Mouse (Mus musculus): ENCODE results near the gene Dnajc14. TPM values are rescaled to one million over a fixed set of nuclear protein-coding genes. Genes with fewer than 3 reads are reported as not detected.

Gene Dnajc14
- polyA plus RNA-seq, 1 experiment from 2014 or later = 60.5 TPM

- Histone ChIP-seq H3K4me3 (no peak overlapping the region), H3K36me3 (peaks cover 24% of the 10 kb centered on the region), H3K27ac (no peak overlapping the region), H3K4me1 (peaks cover 25% of the 10 kb centered on the region), H3K9ac (no peak overlapping the region), H3K27me3 (no peaks in the 10 kb centered on the region), H3K9me3 (no peaks in the 10 kb centered on the region), H3K4me2 (replicated peaks) (0 out of 2 replicates have a peak overlapping the region, but pooled peaks have one; percentile 81)
- no peak for ATAC-seq (ENCODE audit: insufficient number of reproducible peaks, insufficient read depth, low FRiP score, low TSS enrichment)
- 89% methylated on average over 16 of the region's 16 CpGs for whole genome bisulfite sequencing
Observed at GRCm38 (mm10) chr10:128801981-128802495, 1.8 kb upstream of the Dnajc14 start.

DNA sequence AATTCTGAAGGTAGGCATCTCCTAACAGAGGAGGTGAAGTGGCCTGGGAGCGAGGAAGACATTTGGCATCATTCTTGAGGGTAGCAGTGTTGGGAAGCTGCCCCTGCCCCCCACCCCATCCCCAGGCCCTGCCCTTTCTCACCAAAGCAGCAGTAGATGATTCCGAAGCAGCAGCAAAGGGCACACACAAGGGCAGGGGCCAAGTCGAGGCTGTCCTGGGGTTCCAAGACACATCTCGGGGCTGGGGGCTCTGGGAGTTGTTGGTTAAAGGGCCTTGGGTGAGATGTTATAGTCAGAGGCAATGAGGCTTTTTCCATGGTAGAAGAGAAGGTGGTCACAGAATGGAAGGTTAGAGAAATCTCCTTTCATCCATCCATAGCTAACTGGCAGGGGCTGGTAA is 906 bp upstream of the Dnajc14 start:
- Histone ChIP-seq H3K27ac (no peak overlapping the region), H3K27me3 (no peaks in the 10 kb centered on the region), H3K4me2 (replicated peaks) (peak overlapping the region; percentile 81), H3K4me3 (peak overlapping the region; percentile 85), H3K4me1 (peaks cover 34% of the 10 kb centered on the region), H3K9me3 (no peaks in the 10 kb centered on the region), H3K9ac (peak overlapping the region; percentile 82), H3K36me3 (peaks cover 26% of the 10 kb centered on the region)
- 60% methylated on average over 4 of the region's 4 CpGs for WGBS
- no peak for ATAC-seq (ENCODE audit: insufficient number of reproducible peaks, insufficient read depth, low FRiP score, low TSS enrichment)

DNA sequence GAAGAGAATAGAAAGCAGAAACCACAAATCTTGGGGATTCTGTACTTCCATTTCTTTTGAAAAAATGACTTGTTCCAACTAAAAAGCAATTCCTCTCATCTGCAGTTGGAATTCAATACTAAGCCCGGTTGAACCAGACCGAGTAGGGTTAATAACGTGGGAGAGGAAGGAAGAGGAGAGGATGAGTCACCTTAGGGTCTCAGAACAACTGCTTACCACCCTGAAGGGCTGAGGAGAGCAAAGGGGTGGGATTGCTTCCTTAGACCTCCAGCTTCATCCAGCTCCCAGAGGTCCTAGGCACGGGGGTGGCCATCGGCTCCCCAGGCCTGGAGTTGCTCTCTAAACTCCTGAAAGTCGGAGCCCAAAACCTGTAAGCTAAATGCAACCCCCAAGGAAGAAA is 501 bp upstream of the Dnajc14 start:
- H3K27me3 ChIP-seq = no peaks in the 10 kb centered on the region
- H3K9ac ChIP-seq = peak overlapping the region; percentile 82
- peak overlapping the region; percentile 99 for H3K27ac ChIP-seq
- ATAC-seq (ENCODE audit: insufficient number of reproducible peaks, insufficient read depth, low FRiP score, low TSS enrichment) = no peak
- H3K36me3 ChIP-seq = peaks cover 30% of the 10 kb centered on the region
- peak overlapping the region; percentile 85 for H3K4me3 ChIP-seq
- H3K9me3 ChIP-seq = no peaks in the 10 kb centered on the region
- 13% methylated on average over 6 of the region's 6 CpGs for WGBS
- peak overlapping the region; percentile 81 for H3K4me2 ChIP-seq (replicated peaks)
- H3K4me1 ChIP-seq = peaks cover 38% of the 10 kb centered on the region

DNA sequence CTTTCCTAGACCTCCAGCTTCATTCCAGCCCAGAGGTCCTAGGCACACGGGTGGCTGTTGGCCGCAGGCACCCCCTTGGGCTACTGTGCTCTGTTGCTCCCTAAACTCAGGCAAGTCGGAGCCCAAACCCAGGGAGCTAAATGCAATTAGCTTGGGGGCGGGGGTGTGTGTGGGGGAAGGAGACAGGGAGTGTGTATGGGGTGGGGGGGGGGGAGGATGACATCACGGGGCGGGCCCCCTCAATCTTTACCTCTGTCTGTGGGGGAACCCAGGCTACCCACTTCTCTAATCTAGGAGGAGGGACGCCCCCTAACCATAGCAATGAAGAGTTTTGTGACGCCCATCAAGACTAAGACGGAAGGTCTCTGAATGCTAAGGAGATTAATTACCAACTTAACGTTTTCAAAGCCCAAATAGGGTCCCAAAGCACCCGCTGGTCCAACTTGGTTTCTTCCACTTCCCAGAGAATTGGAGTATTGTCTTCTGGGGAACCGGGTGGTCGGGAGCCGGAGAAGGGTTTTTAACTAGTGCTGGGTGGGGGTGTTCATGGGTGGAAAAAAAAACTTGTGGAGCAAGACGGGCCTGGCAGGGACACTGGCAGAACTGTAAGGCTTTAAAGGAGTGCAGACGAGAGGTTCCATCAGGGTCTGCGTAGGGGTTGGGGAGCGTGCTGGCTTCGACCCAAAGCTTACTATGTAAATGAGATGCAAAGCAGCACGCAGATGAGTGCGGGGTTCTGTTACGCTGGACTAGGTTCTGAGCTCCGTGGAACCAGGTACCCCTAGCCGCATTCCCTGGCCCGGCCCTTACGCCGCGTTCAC is 619 bp downstream of the Dnajc14 start, which contains the start of gene Tmem198b:
Gene Tmem198b (minus strand): TSS at position 100 of the 821 bp plus-strand sequence.
- peaks cover 38% of the 10 kb centered on the region for H3K36me3 ChIP-seq
- peak within 1 kb of the TSS; percentile 85 for H3K4me3 ChIP-seq
- H3K27me3 ChIP-seq = no peaks in the 10 kb centered on the region
- H3K4me2 ChIP-seq (replicated peaks) = peak within 1 kb of the TSS; percentile 81
- peaks cover 50% of the 10 kb centered on the region for H3K4me1 ChIP-seq
- peak within 1 kb of the TSS; percentile 82 for H3K9ac ChIP-seq
- peak within 1 kb of the TSS; percentile 99 for H3K27ac ChIP-seq
- under 1% methylated on average over 28 of the region's 28 CpGs for WGBS
- H3K9me3 ChIP-seq = no peaks in the 10 kb centered on the region
- peak; percentile 62 for ATAC-seq (ENCODE audit: insufficient number of reproducible peaks, insufficient read depth, low FRiP score, low TSS enrichment)

DNA sequence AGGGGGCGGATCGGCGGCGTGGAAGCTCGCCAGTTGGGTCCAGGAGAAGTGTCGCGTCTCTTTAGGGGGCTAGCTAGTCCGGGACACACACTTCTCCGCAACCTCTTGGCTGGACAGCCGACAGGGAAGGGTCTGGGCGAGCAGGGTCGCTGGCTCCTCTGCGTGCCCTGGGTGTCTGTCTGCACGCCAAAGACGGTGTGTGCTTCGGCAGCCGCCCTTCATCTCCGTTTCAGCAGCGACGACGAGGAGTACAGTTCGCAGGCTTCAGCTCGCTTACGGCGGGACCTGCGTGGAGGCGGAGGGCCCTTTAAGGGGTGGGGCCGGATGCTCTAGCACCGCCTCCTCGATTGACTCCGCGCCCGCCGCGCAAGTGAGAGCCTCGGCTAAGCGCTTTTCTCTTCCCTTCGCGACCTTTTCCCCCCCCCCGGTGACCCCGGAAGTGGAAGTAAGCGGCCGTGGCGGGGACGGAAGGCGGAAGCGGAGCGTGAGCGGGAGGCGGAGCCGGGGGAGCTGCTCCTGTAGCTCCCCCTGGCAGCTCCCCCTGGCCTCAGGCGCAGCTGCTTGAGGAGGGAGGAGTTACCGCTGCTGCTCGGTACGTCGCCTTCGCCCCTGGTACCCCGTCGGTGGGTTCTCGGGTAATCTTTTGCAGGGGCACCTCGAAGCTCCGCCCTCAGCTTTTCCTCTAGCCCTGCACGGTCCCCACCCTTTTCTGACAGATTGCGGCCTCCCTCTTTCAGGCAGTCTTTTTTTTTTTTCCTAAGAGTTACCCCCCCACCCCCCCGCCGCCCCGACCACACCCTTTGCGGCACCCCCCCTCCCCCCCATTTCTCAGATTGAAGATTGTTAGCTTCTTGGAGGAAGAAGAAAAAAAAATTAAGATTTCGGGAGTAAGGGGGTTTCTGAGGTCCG is 1.5 kb downstream of the Dnajc14 start:
- WGBS = under 1% methylated on average over 70 of the region's 70 CpGs
- Histone ChIP-seq H3K9me3 (no peaks in the 10 kb centered on the region), H3K4me3 (peak overlapping the region; percentile 85), H3K4me1 (peaks cover 51% of the 10 kb centered on the region), H3K27me3 (no peaks in the 10 kb centered on the region), H3K9ac (peak overlapping the region; percentile 82), H3K27ac (peak overlapping the region; percentile 99), H3K36me3 (peaks cover 34% of the 10 kb centered on the region), H3K4me2 (replicated peaks) (peak overlapping the region; percentile 81)
- peak; percentile 93 for ATAC-seq (ENCODE audit: insufficient number of reproducible peaks, insufficient read depth, low FRiP score, low TSS enrichment)

DNA sequence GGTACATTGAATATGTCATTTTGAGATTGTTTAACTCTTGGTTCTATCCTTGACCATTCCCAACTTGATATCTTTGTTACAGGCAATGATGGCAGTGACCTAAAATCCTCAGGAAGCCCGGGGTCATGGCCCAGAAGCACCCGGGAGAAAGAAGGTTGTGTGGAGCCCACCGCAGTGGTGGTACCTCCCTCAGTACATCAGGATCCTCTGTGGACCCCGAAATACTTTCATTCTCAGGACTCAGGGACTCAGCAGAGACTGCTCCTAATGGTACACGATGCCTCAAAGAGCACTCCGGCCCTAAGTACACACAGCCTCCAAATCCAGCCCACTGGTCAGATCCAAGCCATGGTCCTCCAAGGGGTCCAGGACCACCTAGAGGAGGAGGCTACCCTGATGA is 2.2 kb downstream of the Dnajc14 start:
- 52% methylated on average over 6 of the region's 6 CpGs for WGBS
- ATAC-seq (ENCODE audit: insufficient number of reproducible peaks, insufficient read depth, low FRiP score, low TSS enrichment) = no peak

DNA sequence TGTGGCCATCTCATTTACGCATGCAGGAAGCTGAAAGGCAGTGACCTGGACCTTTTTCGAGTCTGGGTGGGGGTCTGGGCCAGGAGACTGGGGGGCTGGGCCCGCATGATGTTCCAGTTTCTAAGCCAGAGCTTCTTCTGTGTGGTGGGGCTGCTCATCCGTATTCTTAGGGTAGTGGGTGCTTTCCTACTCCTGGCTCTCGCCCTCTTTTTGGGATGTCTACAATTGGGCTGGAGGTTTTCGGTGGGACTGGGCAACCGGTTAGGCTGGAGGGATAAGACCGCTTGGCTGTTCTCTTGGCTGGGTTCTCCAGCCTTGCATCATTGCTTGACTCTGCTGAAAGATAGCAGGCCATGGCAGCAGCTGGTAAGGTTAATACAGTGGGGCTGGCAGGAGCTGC is 3.2 kb downstream of the Dnajc14 start:
- 0 out of 2 replicates have a peak overlapping the region, but pooled peaks have one; percentile 3 for H3K9ac ChIP-seq

More for the DNA sequence above, 2.2 kb downstream of the Dnajc14 start:
- no peaks in the 10 kb centered on the region for H3K27me3 ChIP-seq
- H3K4me1 ChIP-seq = peaks cover 51% of the 10 kb centered on the region
- peak overlapping the region; percentile 81 for H3K4me2 ChIP-seq (replicated peaks)
- H3K9ac ChIP-seq = peak overlapping the region; percentile 82
- H3K27ac ChIP-seq = peak overlapping the region; percentile 14
- H3K9me3 ChIP-seq = no peaks in the 10 kb centered on the region
- H3K4me3 ChIP-seq = peak overlapping the region; percentile 85
- H3K36me3 ChIP-seq = peaks cover 28% of the 10 kb centered on the region

DNA sequence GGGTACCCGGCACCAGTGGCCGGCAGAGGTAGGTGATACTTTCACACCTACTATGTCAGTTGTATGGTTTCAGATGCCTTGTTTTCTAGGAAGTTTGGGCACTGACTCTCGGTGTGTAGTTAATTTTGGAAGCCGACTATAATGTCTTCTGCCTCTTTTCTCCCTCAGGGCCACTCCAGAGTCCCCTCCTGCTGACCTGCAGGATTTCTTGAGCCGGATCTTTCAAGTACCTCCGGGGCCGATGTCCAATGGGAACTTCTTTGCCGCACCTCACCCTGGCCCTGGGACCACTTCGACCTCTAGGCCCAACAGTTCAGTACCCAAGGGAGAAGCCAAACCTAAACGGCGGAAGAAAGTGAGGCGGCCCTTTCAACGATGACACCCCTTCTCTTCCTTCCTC is 13.2 kb downstream of the Dnajc14 start, which contains the start of gene Sarnp:
Gene Sarnp (plus strand): TSS at position 301 of the 400 bp plus-strand sequence.
- H3K9me3 ChIP-seq = no peaks in the 10 kb centered on the region
- WGBS = 91% methylated on average over 13 of the region's 13 CpGs
- H3K4me3 ChIP-seq = no peak within 1 kb of the TSS
- no peak within 1 kb of the TSS for H3K4me2 ChIP-seq (replicated peaks)
- H3K4me1 ChIP-seq = peaks cover 7% of the 10 kb centered on the region; the same call in 1 of the 2 replicates
- no peak within 1 kb of the TSS for H3K9ac ChIP-seq
- no peak within 1 kb of the TSS for H3K27ac ChIP-seq
- no peaks in the 10 kb centered on the region for H3K27me3 ChIP-seq
- ATAC-seq (ENCODE audit: insufficient number of reproducible peaks, insufficient read depth, low FRiP score, low TSS enrichment) = no peak
- peaks cover 54% of the 10 kb centered on the region for H3K36me3 ChIP-seq

More for the DNA sequence above, 3.2 kb downstream of the Dnajc14 start:
- H3K27me3 ChIP-seq = no peaks in the 10 kb centered on the region
- H3K4me3 ChIP-seq = peak overlapping the region; percentile 85
- peak overlapping the region; percentile 81 for H3K4me2 ChIP-seq (replicated peaks)
- H3K9me3 ChIP-seq = no peaks in the 10 kb centered on the region
- WGBS = 94% methylated on average over 8 of the region's 8 CpGs
- peaks cover 50% of the 10 kb centered on the region for H3K4me1 ChIP-seq
- peaks cover 24% of the 10 kb centered on the region for H3K36me3 ChIP-seq
- no peak overlapping the region for H3K27ac ChIP-seq
- no peak for ATAC-seq (ENCODE audit: insufficient number of reproducible peaks, insufficient read depth, low FRiP score, low TSS enrichment)

- Histone ChIP-seq H3K9ac (no peak overlapping the region), H3K4me3 (no peak overlapping the region), H3K27ac (no peak overlapping the region), H3K9me3 (no peaks in the 10 kb centered on the region), H3K36me3 (peaks cover 41% of the 10 kb centered on the region), H3K4me2 (replicated peaks) (no peak overlapping the region), H3K4me1 (peaks cover 14% of the 10 kb centered on the region; the same call in 1 of the 2 replicates), H3K27me3 (no peaks in the 10 kb centered on the region)
- no peak for ATAC-seq (ENCODE audit: insufficient number of reproducible peaks, insufficient read depth, low FRiP score, low TSS enrichment)
- WGBS = 86% methylated on average over 4 of the region's 4 CpGs
Observed at GRCm38 (mm10) chr10:128820217-128820616, 16.4 kb downstream of the Dnajc14 start.

- Histone ChIP-seq H3K36me3 (peaks cover 28% of the 10 kb centered on the region), H3K9ac (peak within 1 kb of the TSS; percentile 83), H3K27ac (peak within 1 kb of the TSS; percentile 65; the same call in 1 of the 2 replicates), H3K4me2 (replicated peaks) (peak within 1 kb of the TSS; percentile 81), H3K4me1 (peaks cover 14% of the 10 kb centered on the region; the same call in 1 of the 2 replicates), H3K9me3 (no peaks in the 10 kb centered on the region), H3K27me3 (no peaks in the 10 kb centered on the region), H3K4me3 (peak within 1 kb of the TSS; percentile 91)
- WGBS = under 1% methylated on average over 46 of the region's 46 CpGs
- peak; percentile 100 for ATAC-seq (ENCODE audit: insufficient number of reproducible peaks, insufficient read depth, low FRiP score, low TSS enrichment)
Observed at GRCm38 (mm10) chr10:128821358-128822056, 17.6 kb downstream of the Dnajc14 start, which contains the start of gene Ormdl2. Ormdl2 (minus strand) TSS chr10:128821645.

Data from embryonic facial prominence, embryonic 12.5 days (tissue).